Mouse (Mus musculus) splenic B cell, adult 2 months (primary cell): Measurements from ENCODE around the gene Harbi1.
"Not testable (repeated sequence)": the region's sequence is repeated elsewhere in the genome, so short reads cannot be mapped to it uniquely, and the experiment has no call there.

Source experiments
- DNase-seq: peaks from one replicate; pipeline ENCODE4 v3.0.0-alpha.2; 2011; ENCODE audit warnings: low read depth, low spot score
- H3K27me3 ChIP-seq: 2 replicates; pipeline ENCODE4 v1.6.1; 2012; ENCODE audit warnings: mild to moderate bottlenecking, low read length, moderate library complexity, mixed read lengths; ENCODE audit not compliant: control insufficient read depth, poor library complexity, insufficient read depth, severe bottlenecking
- H3K36me3 ChIP-seq: 2 replicates; pipeline ENCODE4 v1.6.1; 2012; ENCODE audit warnings: mild to moderate bottlenecking, low read length, moderate library complexity, mixed read lengths; ENCODE audit not compliant: control insufficient read depth, poor library complexity, insufficient read depth, severe bottlenecking

Harbi1 gene

DNA sequence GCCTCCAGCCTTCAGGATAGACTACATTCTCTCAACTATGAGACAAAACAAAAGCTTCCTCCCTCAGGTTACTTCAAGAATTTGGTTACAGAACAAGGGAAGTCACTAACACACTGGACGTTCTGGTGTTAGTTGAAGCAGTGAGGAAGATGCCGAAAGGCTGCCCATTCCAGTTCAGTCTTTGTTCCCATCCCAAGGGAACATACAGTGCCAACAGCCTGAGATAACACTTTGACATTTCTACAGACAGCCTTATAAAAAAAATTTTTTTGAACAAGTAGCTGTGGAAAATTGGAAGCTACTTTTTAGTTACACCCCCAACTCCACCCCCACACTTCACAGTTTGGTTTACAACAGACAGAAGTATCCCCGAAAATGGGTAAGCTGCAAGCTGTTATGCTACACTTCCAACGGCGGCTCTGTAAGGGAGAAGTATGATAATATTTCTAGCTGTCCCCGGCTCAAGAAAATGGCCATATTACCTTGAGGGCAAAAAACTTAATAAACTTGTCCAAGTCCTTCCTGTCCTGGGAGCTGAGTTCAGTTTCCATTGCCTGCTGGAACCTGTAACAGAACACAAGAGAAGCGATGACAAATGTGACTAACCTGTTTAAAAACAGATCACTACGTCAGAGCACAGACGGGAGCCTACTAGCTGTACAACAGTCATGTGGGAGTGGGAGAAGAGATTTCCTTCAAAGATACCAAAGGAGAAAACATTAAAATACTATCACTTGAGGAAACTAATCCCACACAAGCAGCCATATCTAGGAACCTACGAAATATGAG is 15.0 kb upstream of the Harbi1 start:
- Histone ChIP-seq H3K36me3 (peaks cover 6% of the 10 kb centered on the region; the same call in 1 of the 2 replicates), H3K27me3 (no peaks in the 10 kb centered on the region)
- no peak for DNase-seq

- no peak for DNase-seq
- H3K36me3 ChIP-seq = peaks cover 4% of the 10 kb centered on the region; the same call in 1 of the 2 replicates
Observed at GRCm38 (mm10) chr2:91696225-91696590, 14.4 kb upstream of the Harbi1 start.

GRCm38 (mm10) chr2:91699225-91699624 is 11.4 kb upstream of the Harbi1 start:
- Histone ChIP-seq H3K27me3 (no peaks in the 10 kb centered on the region), H3K36me3 (peaks cover 4% of the 10 kb centered on the region; the same call in 1 of the 2 replicates)
- no peak for DNase-seq

More at GRCm38 (mm10) chr2:91696225-91696590, 14.4 kb upstream of the Harbi1 start:
- no peaks in the 10 kb centered on the region for H3K27me3 ChIP-seq

DNA sequence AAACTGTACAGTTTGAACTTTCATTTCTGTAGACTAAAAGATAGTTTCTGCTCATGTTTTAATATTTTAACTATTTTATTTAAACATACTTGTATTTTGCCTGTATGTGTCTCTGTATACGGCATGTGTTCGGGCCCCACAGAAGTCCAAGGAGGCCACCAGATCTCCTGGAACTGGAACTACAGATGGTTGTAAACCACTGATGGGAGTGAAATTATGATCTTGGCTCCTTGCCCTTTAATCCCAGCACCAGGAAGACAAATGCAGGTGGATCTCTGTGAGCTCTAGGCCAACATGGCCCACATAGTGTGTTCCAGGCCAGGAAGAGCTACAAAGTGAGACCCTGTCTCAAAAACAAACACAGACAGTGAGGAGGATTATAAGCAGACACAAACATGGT is 9.3 kb upstream of the Harbi1 start:
- Histone ChIP-seq H3K36me3 (no peaks in the 10 kb centered on the region), H3K27me3 (no peaks in the 10 kb centered on the region)
- no peak for DNase-seq

GRCm38 (mm10) chr2:91705736-91706135 is 4.9 kb upstream of the Harbi1 start:
- Histone ChIP-seq H3K27me3 (no peaks in the 10 kb centered on the region), H3K36me3 (no peaks in the 10 kb centered on the region; the same call in 1 of the 2 replicates)
- DNase-seq = no peak

GRCm38 (mm10) chr2:91706456-91706855 is 4.2 kb upstream of the Harbi1 start:
- no peak for DNase-seq
- Histone ChIP-seq H3K27me3 (no peaks in the 10 kb centered on the region), H3K36me3 (no peaks in the 10 kb centered on the region; the same call in 1 of the 2 replicates)

DNA sequence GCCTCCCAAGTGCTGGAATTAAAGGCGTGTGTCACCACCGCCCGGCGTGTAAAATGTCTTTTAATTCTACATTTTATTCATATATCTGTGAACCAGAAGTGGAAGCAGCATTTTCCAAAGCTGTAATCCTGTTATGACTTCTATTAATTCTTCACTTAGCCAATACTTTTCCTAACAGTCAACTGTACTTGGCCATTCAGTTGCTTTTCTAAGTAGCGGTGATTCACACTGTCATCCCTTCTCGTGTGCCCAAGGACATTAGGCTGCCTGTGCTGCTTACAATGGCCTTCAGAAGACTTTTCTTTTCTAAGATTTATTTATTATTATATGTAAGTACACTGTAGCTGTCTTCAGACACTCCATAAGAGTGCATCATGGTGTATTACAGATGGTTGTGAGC is 2.3 kb upstream of the Harbi1 start:
- no peaks in the 10 kb centered on the region for H3K27me3 ChIP-seq
- DNase-seq = no peak
- no peaks in the 10 kb centered on the region; the same call in 1 of the 2 replicates for H3K36me3 ChIP-seq

DNA sequence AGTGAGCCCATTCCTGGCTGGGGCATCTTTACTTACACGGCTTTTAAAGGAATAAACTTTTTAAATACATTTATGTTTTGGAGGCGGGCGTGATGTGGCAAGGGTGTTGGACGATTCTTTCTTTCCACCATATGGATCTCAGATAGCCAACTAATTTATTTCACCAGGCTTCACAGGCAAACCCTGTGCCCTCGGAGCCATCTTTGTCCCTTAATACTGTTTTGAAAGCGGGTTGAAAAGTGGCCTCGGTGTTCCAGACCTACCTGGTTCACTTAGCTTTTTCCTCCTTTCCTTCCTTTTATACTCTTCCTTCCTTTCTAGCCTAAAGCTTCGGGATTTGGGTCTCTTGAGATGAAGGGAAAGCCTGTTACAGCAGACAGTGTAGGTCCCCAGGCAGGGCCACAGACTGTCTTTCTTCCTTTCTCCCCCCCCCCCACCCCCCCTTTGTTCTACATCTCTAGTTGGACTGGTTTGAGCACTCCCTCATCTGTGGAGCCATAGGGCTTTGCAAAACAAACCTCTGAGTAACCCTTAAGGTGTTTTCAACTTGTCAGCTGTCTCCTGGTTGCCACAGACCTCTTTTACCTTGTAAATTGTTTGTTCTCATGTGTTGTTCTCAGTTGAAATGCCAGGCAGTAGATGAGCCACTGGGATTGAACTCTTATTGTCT is 739 bp downstream of the Harbi1 start:
- Histone ChIP-seq H3K36me3 (peaks cover 2% of the 10 kb centered on the region; the same call in 1 of the 2 replicates), H3K27me3 (no peaks in the 10 kb centered on the region)
- no peak for DNase-seq

- Histone ChIP-seq H3K27me3 (no peaks in the 10 kb centered on the region), H3K36me3 (0 out of 2 replicates have a peak, but pooled peaks cover 2% of the 10 kb centered on the region)
- DNase-seq = no peak
Observed at GRCm38 (mm10) chr2:91714921-91715320, 4.3 kb downstream of the Harbi1 start.

- 0 out of 2 replicates have a peak, but pooled peaks cover 2% of the 10 kb centered on the region for H3K36me3 ChIP-seq
- H3K27me3 ChIP-seq = no peaks in the 10 kb centered on the region
- no peak for DNase-seq
Observed at GRCm38 (mm10) chr2:91718276-91718675, 7.6 kb downstream of the Harbi1 start.

DNA sequence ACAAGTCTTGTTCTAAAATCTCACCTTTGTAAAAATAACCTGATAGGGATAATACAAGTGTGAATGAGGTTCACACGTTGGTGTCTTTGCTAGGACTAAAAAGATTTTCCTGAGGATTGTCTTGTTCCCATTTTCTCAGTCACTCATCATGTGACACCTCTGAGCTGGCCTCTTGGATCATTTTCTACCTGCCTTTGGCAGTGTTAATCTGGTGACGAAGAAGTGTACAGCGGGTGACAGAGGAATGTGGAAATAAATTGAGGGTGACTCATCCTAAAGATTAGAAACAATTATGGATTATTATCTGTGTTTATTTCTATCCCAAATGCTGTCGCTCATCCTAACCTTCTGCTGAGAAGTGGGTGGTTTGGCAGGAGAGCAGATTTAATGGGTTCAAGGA is 12.7 kb downstream of the Harbi1 start:
- H3K27me3 ChIP-seq = no peaks in the 10 kb centered on the region
- DNase-seq = no peak
- H3K36me3 ChIP-seq = no peaks in the 10 kb centered on the region

DNA sequence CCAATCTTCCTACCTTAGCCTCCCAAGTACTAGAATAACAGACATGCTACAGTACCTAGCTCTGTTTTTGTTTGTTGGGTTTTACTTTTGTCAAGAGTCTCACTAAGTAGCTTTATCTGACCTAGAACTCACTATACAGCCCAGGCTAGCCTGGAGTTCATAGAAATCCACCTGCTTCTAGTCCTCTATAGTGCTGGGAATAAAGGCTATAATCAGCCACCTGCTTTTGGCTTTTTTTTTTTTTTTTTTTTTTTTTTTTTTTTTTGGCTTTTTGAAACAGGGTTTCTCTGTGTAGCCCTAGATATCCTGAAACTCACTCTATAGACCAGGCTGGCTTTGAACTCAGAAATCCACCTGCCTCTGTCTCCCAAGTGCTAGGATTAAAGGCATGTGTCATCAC is 13.3 kb downstream of the Harbi1 start:
- Histone ChIP-seq H3K36me3 (no peaks in the 10 kb centered on the region), H3K27me3 (no peaks in the 10 kb centered on the region)
- no peak for DNase-seq

DNA sequence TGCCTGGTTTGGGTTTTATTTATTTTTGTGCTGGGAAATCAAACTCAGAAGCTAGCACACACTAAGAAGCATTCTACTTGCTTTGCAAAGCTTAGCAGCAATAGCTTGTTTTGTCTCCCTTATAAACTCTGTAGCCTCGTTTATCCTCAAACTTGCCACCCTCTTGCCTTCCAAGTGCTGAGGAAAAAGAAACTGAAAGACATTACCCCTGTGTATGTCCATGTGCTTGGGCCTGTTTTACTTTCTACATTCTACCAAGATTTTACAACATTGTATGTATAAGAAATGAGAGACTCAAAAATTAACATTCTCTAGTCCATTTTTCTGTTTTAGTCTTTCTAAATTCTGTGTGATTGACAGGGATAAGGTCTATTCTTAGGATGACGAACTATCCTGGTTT is 14.1 kb downstream of the Harbi1 start:
- Histone ChIP-seq H3K36me3 (no peaks in the 10 kb centered on the region), H3K27me3 (no peaks in the 10 kb centered on the region)
- DNase-seq = no peak

DNA sequence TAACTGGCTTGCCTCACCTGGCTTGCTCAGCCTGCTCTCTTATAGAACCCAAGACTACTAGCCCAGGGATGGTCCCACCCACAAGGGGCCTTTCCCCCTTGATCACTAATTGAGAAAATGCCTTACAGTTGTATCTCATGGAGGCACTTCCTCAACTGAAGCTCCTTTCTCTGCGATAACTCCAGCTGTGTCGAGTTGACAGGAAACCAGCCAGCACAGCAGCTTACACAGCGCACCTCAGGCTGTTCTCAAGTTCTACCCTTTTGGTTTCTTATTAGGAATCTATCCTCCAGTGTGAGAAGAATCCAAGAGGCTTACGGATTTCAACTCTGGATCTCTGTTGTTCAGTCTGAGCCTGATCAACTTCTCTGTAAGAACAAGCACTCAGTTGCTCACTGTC is 14.8 kb downstream of the Harbi1 start:
- not testable (repeated sequence) for H3K36me3 ChIP-seq, H3K27me3 ChIP-seq, DNase-seq

DNA sequence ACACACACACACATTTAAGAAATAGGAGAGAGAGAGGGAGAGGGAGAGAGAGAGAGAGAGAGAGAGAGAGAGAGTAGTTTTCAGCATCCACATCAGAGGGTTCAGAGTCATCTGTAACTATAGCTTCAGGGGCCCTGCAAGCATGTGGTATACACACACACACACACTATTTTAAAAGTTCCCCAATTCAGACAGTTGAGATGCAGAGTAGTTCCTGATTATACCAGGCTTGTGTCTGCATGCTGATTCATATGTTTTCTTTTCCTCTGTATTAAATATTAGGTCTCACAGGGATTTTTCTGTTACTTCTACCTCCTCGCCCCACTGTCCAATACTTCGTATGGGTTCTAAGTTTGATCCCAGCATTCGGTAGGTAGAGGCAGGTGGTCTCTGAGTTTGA is 16.4 kb downstream of the Harbi1 start:
- no peak for DNase-seq
- no peaks in the 10 kb centered on the region for H3K27me3 ChIP-seq
- no peaks in the 10 kb centered on the region for H3K36me3 ChIP-seq
